Mouse (Mus musculus) adrenal gland, postnatal 10 days (tissue): ENCODE results near the gene Pgr. TPM values are rescaled to one million over a fixed set of nuclear protein-coding genes. Genes with fewer than 3 reads are reported as not detected.

Experiments
- DNase-seq: peaks from one replicate; pipeline ENCODE4 v3.0.0; 2021; ENCODE audit warnings: mixed read lengths
- long read RNA-seq, 2 experiments: library from polyadenylated mRNA; stranded (forward); transcript quantifications; one replicate each; pipeline ENCODE4 v2.0.0; 2021
- total RNA-seq, 2 experiments: library from RNA; stranded (reverse); gene quantifications; 2 replicates each; pipeline ENCODE4 v1.2.3; 2021

Pgr gene
- total RNA-seq: under 1 TPM; 0.15 to 0.21 TPM
- long read RNA-seq, experiment 1: 0 reads
- long read RNA-seq, experiment 2: 0 reads

- DNase-seq: peak; percentile 5
These were observed at the start of gene Pgr for GRCm38 (mm10) chr9:8899616-8900202. TSS of gene Pgr (plus strand) at chr9:8899833.

DNA sequence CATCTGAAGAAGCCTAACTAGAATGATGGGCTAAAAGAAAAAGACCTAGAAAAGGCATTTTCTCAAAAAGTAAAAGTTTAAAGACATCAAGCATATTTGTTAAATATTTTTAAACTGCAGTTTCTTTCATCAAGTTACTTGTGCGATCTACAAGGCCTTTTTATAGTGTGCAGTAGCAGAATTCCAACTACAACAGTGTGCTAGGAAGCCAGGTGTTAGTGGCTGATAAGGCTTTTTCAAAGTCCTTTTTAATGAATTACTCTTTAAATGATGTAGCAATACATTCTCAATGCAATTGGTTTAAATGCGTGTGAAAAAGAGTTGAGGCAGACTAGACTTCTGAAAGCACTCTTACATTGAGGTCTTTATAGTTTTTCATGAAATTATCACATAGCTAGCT is 42.2 kb upstream of the Pgr start:
- no peak for DNase-seq

DNA sequence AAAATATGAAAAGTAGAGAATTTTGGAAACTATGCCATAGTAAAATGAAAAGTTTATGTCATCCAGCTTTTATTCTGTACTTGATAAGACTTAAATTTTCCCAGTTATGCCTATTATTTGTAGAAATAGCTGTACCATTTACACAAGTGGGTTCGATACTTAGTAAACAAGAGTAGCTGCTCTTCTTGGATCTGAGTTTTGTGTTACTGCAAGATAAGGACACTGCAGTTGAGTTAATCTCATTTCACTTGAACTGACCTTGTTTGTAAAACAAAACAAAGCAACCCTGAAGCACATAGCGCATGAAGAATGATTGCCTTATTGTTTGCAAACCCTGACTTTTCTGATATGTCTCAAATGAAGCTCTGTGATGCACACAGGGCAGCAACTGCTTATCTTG is 31.1 kb upstream of the Pgr start:
- no peak for DNase-seq

- DNase-seq: no peak
These were observed 4.4 kb upstream of the Pgr start for GRCm38 (mm10) chr9:8895205-8895604.

GRCm38 (mm10) chr9:8900203-8901012 is 775 bp downstream of the Pgr start:
- DNase-seq: peak; percentile 19

DNA sequence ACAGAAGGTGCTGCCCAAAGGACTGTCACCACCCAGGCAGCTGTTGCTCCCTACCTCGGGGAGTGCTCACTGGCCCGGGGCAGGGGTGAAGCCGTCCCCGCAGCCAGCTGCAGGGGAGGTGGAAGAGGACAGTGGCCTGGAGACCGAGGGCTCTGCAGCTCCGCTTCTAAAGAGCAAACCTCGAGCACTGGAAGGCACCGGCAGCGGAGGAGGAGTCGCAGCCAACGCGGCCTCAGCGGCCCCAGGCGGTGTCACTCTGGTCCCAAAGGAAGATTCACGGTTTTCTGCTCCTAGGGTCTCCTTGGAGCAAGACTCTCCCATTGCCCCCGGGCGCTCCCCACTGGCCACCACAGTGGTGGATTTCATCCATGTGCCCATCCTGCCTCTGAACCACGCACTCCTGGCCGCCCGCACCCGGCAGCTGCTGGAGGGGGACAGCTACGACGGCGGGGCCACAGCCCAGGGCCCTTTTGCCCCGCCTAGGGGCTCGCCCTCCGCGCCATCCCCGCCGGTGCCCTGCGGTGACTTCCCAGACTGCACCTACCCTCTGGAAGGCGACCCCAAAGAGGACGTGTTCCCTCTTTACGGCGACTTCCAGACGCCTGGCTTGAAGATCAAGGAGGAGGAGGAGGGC is 1.5 kb downstream of the Pgr start:
- peak; percentile 29 for DNase-seq

DNA sequence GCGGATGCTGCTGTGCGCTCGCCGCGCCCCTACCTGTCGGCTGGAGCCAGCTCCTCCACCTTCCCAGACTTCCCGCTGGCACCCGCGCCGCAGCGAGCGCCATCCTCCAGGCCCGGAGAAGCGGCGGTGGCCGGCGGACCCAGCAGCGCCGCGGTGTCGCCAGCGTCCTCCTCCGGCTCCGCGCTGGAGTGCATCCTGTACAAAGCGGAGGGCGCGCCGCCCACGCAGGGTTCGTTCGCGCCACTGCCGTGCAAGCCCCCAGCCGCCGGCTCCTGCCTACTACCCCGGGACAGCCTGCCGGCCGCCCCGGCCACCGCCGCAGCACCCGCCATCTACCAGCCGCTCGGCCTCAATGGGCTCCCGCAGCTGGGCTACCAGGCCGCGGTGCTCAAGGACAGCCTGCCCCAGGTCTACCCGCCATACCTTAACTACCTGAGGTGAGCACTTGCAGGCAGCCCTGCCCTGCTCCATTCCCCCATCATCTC is 2.1 kb downstream of the Pgr start:
- peak; percentile 15 for DNase-seq

DNA sequence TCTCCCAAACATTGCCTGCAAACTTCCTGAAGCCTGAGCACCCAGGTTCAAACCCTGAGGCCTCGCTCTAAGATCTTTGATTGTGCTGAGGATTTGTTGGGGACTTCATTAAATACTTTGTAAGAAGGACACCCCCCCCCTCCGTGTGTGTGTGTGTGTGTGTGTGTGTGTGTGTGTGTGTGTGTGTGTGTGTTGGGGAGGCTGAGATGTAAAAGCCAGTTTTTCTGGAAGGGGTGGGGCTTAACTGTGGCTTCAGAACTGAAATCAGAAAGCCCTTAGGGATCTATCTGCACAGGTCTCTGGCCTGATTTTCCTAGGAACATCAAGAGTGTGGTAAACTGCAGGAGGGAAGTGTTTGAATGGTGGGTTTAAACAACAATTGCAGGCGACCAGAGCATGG is 2.6 kb downstream of the Pgr start:
- DNase-seq: no peak

DNA sequence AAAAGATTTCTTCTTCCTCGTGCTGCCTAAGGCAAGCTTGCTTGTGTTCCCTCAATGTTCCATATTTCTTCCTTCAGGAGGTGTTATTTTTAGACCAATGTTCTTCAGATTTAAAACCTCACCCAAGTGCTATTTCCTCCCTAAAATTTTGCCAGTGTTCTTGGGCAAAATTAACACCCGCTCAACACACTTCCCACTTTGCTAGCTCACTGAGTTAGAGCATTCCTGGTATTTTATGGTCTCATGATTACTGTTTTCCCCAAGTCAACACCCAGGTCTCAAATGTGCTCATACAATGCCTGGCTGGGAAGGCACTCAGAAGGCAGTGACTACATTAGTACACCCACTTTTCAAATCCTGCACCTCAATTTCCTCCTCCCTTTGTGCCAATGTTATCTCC is 27.9 kb downstream of the Pgr start:
- DNase-seq: no peak

GRCm38 (mm10) chr9:8937753-8938152 is 38.1 kb downstream of the Pgr start:
- DNase-seq: no peak

GRCm38 (mm10) chr9:8953306-8953705 is 53.7 kb downstream of the Pgr start:
- no peak for DNase-seq

- peak; percentile 58 for DNase-seq
These were observed 65.0 kb downstream of the Pgr start for GRCm38 (mm10) chr9:8964512-8965133.

DNA sequence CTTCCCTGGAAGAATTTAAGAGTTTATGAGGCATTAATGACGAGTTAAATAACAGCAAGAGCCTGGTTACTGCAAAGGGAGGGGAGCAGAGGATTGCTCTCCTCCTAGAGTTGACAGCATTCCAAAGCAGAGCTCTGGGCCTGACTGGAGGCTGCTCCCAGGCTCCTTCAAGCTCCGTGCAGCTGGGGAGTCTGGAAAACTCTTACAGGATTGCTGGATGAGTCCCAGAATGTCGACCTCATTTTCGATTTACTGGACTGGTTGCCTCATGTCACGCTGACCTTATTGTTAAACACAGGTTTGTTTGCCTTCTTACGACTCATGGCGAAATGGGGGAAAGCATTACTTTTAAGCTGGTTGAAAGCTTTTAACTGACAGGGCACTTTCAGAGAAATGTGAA is 70.6 kb downstream of the Pgr start:
- DNase-seq: peak; percentile 21

DNA sequence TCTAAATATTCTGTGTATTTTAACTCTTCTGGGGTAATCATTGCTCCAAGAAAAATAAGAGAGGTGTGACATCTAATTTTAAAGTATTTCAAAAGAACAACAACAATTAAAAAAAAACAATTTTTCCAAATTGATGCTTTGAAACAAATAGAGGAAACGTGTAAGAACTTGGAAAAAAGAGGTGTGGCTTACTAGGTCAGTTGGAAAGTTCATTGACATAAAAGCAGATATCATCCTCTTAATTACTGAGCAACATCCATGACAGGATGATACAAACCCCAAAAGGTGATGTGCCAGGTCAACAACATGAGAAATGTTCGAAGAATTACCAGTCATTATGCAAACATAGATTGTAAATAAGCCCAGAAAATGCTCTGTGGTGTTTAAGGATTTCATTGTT is 71.9 kb downstream of the Pgr start, which contains the start of gene Gm16485:
TSS of gene Gm16485 (plus strand) at position 301 of the 400 bp plus-strand sequence.
- DNase-seq: no peak

DNA sequence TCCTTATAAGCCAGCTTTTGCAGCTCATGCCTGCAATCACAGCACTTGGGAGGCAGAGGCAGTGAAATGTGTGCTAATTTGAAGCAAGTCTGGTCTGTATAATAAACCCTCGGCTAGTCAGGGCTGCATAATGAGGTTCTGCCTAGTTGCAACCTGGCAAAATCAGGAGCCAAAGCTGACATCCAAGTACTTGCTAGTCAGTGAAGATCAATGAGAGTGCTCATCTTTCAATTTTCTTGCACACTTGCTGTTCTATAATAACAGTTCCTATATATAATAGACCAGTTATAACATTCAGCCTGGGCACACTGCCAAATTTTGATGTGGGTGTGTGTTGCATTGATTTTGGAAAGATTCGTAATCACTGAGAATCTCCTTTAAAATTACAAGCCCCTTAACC is 78.1 kb downstream of the Pgr start:
- no peak for DNase-seq

GRCm38 (mm10) chr9:8982315-8982714 is 82.7 kb downstream of the Pgr start:
- no peak for DNase-seq

- DNase-seq: no peak
These were observed 96.9 kb downstream of the Pgr start for GRCm38 (mm10) chr9:8996494-8996893.

DNA sequence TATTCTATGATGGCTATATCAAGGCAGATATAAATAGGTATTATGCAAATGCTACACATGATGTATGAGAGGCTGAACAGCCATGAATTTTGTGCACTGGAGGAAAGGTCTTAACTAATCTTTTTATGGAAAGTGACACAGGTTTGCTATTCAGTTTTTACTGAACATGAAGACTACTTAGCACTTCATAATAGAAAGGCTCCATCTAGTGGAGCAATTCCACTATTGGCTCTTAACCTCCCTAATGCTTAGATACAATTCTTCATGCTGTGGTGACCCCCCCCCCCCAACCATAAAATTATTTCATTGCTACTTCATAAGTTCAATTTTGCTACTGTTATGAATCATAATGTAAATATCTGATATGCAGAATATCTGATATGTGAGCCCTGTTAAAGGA is 101.5 kb downstream of the Pgr start:
- DNase-seq: no peak

- no peak for DNase-seq
These were observed 115.5 kb downstream of the Pgr start for GRCm38 (mm10) chr9:9015108-9015507.
